Mouse (Mus musculus) CH12.LX (cell line): Measurements from ENCODE around the gene Rnf126. TPM values are rescaled to one million over a fixed set of nuclear protein-coding genes. Genes with fewer than 3 reads are reported as not detected.

Source experiments
- DNase-seq: peaks from one replicate; pipeline ENCODE4 v3.0.0-alpha.2; 2013; ENCODE audit errors: extremely low read depth
- H3K27ac ChIP-seq: 2 replicates; pipeline ENCODE4 v1.5.1; 2012; ENCODE audit warnings: low read depth, mild to moderate bottlenecking, control low read depth, moderate library complexity; ENCODE audit not compliant: insufficient read depth
- H3K27me3 ChIP-seq: replicated peaks from 2 replicates; pipeline ENCODE3; 2012; ENCODE audit warnings: inconsistent platforms
- H3K36me3 ChIP-seq, 2 experiments: replicated peaks in 1 of 2; 2 replicates each; pipeline versions ENCODE3 to v1.6.1; 2012; ENCODE audit warnings: inconsistent platforms in 1 of 2, low read length in 1 of 2, mild to moderate bottlenecking in 1 of 2, mixed read lengths in 1 of 2, moderate library complexity in 1 of 2; ENCODE audit not compliant: control insufficient read depth in 1 of 2, insufficient read depth in 1 of 2
- H3K4me1 ChIP-seq, 2 experiments: 2 replicates each; pipeline ENCODE4 v1.6.1; 2012; ENCODE audit warnings: inconsistent platforms in 1 of 2, moderate library complexity in 1 of 2; ENCODE audit not compliant: insufficient read depth in 2 of 2, control insufficient read depth in 1 of 2
- H3K4me2 ChIP-seq: 2 replicates; pipeline ENCODE4 v1.6.1; 2012; ENCODE audit warnings: low read depth, mild to moderate bottlenecking, control low read depth; ENCODE audit not compliant: poor library complexity, insufficient read depth, severe bottlenecking
- H3K4me3 ChIP-seq, 3 experiments: fragments of 150-350 bp in 1 of 3; sonication (generic) in 1 of 3; replicated peaks in 1 of 3; 2 replicates each; pipeline versions ENCODE3 to v1.5.1; 2011 to 2012; ENCODE audit warnings: low read depth in 2 of 3, low read length in 2 of 3, mild to moderate bottlenecking in 2 of 3, moderate library complexity in 2 of 3, control low read depth in 1 of 3, improper control_type of control experiment in 1 of 3, inconsistent platforms in 1 of 3, mixed read lengths in 1 of 3; ENCODE audit not compliant: poor library complexity in 1 of 3
- H3K79me2 ChIP-seq: replicated peaks from 2 replicates; pipeline ENCODE4 v1.6.1; 2012; ENCODE audit warnings: mild to moderate bottlenecking, moderate library complexity; ENCODE audit not compliant: control insufficient read depth, poor library complexity, insufficient read depth, severe bottlenecking; ENCODE audit errors: extremely low read depth
- H3K9ac ChIP-seq: 2 replicates; pipeline ENCODE4 v1.6.1; 2012; ENCODE audit warnings: low read depth, mild to moderate bottlenecking, control low read depth, moderate library complexity; ENCODE audit not compliant: insufficient read depth
- H3K9me3 ChIP-seq: replicated peaks from 2 replicates; pipeline ENCODE3; 2012; ENCODE audit warnings: low read length, inconsistent platforms, mixed read lengths
- CHD2 ChIP-seq: IDR thresholded peaks from 2 replicates; pipeline ENCODE4 v1.6.1; 2011; ENCODE audit warnings: low read length, improper control_type of control experiment
- CTCF ChIP-seq, 2 experiments: IDR thresholded peaks in 1 of 2; conservative IDR thresholded peaks in 1 of 2; 2 replicates each; pipeline ENCODE4 v1.5.1; 2011 to 2012; ENCODE audit warnings: low read depth in 2 of 2, low read length in 2 of 2, improper control_type of control experiment in 1 of 2, inconsistent platforms in 1 of 2, mild to moderate bottlenecking in 1 of 2, moderate library complexity in 1 of 2
- E2F4 ChIP-seq: IDR thresholded peaks from 2 replicates; pipeline ENCODE4 v1.6.1; 2011; ENCODE audit warnings: low read depth, low read length, improper control_type of control experiment; ENCODE audit not compliant: insufficient replicate concordance
- ELF1 ChIP-seq: IDR thresholded peaks from 2 replicates; pipeline ENCODE4 v1.6.1; 2014; ENCODE audit warnings: low read depth, mild to moderate bottlenecking, inconsistent platforms, low read length, improper control_type of control experiment
- EP300 ChIP-seq: IDR thresholded peaks from 2 replicates; pipeline ENCODE4 v1.6.1; 2011; ENCODE audit warnings: low read length, improper control_type of control experiment
- ETS1 ChIP-seq: conservative IDR thresholded peaks from 2 replicates; pipeline ENCODE4 v1.6.1; 2012; ENCODE audit warnings: low read depth, mild to moderate bottlenecking, inconsistent platforms, low read length, improper control_type of control experiment, moderate library complexity
- IRF4 ChIP-seq: IDR thresholded peaks from 2 replicates; pipeline ENCODE4 v1.6.1; 2014; ENCODE audit warnings: low read depth, mild to moderate bottlenecking, inconsistent platforms, low read length, improper control_type of control experiment
- JUND ChIP-seq: conservative IDR thresholded peaks from 2 replicates; pipeline ENCODE4 v1.6.1; 2011; ENCODE audit warnings: low read depth, low read length, improper control_type of control experiment
- MAFK ChIP-seq: IDR thresholded peaks from 2 replicates; pipeline ENCODE4 v1.6.1; 2011; ENCODE audit warnings: low read length, improper control_type of control experiment; ENCODE audit not compliant: insufficient replicate concordance
- MXI1 ChIP-seq: IDR thresholded peaks from 2 replicates; pipeline ENCODE4 v1.6.1; 2011; ENCODE audit warnings: mild to moderate bottlenecking, low read depth, low read length, improper control_type of control experiment
- NELFE ChIP-seq: IDR thresholded peaks from 2 replicates; pipeline ENCODE4 v1.6.1; 2011; ENCODE audit warnings: low read depth, low read length, improper control_type of control experiment
- PAX5 ChIP-seq: IDR thresholded peaks from 2 replicates; pipeline ENCODE4 v1.6.1; 2012; ENCODE audit warnings: low read length, inconsistent platforms, mixed read lengths
- POLR2A ChIP-seq: IDR thresholded peaks from 2 replicates; pipeline ENCODE4 v1.6.1; 2011; ENCODE audit warnings: low read depth, mild to moderate bottlenecking, improper control_type of control experiment, low read length
- RAD21 ChIP-seq: IDR thresholded peaks from 2 replicates; pipeline ENCODE4 v1.6.1; 2011; ENCODE audit warnings: low read depth, mild to moderate bottlenecking, low read length, improper control_type of control experiment, moderate library complexity
- SIN3A ChIP-seq: IDR thresholded peaks from 2 replicates; pipeline ENCODE4 v1.6.1; 2012; ENCODE audit warnings: low read length, improper control_type of control experiment, inconsistent platforms
- SMC3 ChIP-seq: IDR thresholded peaks from 2 replicates; pipeline ENCODE4 v1.6.1; 2011; ENCODE audit warnings: low read depth, low read length, improper control_type of control experiment
- TCF12 ChIP-seq: IDR thresholded peaks from 2 replicates; pipeline ENCODE4 v1.6.1; 2014; ENCODE audit warnings: low read depth, mild to moderate bottlenecking, inconsistent platforms, low read length, improper control_type of control experiment
- USF1 ChIP-seq: IDR thresholded peaks from 2 replicates; pipeline ENCODE4 v1.6.1; 2014; ENCODE audit warnings: low read depth, mild to moderate bottlenecking, inconsistent platforms, low read length, improper control_type of control experiment
- USF2 ChIP-seq: conservative IDR thresholded peaks from 2 replicates; pipeline ENCODE4 v1.6.1; 2011; ENCODE audit warnings: low read depth, low read length, improper control_type of control experiment
- ZC3H11A ChIP-seq: IDR thresholded peaks from 2 replicates; pipeline ENCODE4 v1.6.1; 2012; ENCODE audit warnings: low read depth, mild to moderate bottlenecking, inconsistent platforms, low read length, improper control_type of control experiment
- ZNF384 ChIP-seq: IDR thresholded peaks from 2 replicates; pipeline ENCODE4 v1.6.1; 2012; ENCODE audit warnings: low read depth, low read length, improper control_type of control experiment, inconsistent platforms
- dilution Hi-C: fragments of 300-500 bp; cut with MboI; formaldehyde crosslinking; loops from 2 replicates; pipeline ENCODE4 v1.14.3; 2020; ENCODE audit warnings: low sequenced_read_pairs; ENCODE audit not compliant: extremely low pct_unique_long_range_greater_than_20kb, extremely low pct_ligation_motif_present
- in situ Hi-C: fragments of 300-500 bp; cut with MboI; formaldehyde crosslinking; loops from 3 replicates; pipeline ENCODE4 v1.14.3; 2019; ENCODE audit warnings: low sequenced_read_pairs, low pct_ligation_motif_present, low pct_unique_long_range_greater_than_20kb, mixed read lengths
- polyA plus RNA-seq: library from polyadenylated mRNA; unstranded; fragments of >175 nt; gene quantifications from 2 replicates; pipeline ENCODE4 v1.2.1, GENCODE M21; 2012; ENCODE audit warnings: low read depth; ENCODE audit not compliant: insufficient read length
- total RNA-seq, 2 experiments: library from RNA; depleted of rRNA; stranded (reverse); fragments of 300-350 nt in 1 of 2; fragments of >200 nt in 1 of 2; gene quantifications; 2 replicates each; pipeline ENCODE4 v1.2.3; 2012 to 2014

The Rnf126 gene
- total and polyA plus RNA-seq, 3 experiments = 32.4 to 112 (median 67.9) TPM

DNA sequence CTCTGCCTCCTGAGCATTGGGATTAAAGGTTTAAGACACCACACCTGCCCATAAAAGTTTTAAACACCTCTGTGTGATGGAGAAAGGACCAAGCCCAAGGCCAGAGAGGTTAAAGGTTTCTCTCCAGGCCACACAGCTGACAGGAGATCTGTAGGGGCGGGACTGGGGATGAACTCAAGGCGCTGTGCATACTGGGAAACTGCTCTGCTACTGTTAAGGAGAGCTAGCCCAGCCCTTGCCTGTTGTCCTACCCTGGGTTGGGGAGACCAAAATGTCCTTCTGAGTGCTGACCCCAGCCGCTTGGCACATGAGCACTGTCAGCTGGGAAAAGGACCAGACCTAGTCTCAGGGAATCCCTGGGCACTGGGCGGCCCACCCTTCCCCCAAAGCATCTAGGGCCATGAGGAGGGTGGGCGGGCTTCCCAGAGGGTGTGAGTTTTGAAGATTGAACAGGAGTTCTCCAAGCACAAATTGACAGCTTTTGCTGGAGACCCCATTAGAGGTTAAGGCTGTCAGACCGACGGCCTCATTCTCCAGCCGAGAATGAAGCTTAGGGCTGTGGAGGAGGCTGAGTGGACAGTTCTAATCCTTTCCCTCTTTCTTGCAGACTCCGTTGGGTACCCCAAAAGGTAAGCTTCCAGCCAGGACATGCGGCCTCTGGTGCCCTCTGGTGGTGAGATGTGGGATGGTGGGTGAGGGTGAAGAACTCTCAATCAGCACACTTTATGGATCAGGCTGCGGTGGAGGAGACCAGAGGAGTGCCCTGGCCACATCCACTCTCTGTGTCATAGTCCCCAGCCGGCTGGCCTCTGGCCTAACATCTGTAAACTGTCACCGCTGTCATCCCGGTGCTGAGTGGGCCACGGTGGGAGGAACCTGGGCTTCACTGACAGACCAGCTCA, 45.2 kb upstream of the Rnf126 start:
- TF ChIP-seq MAFK (no peak), EP300 (no peak), SMC3 (peak; percentile 83), ZC3H11A (no peak), RAD21 (peak; percentile 87), CTCF (conservative IDR thresholded peaks at IDR 0.05 in 1 of 2, IDR thresholded peaks at IDR 0.05 in 1 of 2; ENCODE audit: low read depth in 2 of 2, low read length in 2 of 2) (peak; percentile 90 to 93)
- Histone ChIP-seq H3K9ac (no peak overlapping the region), H3K4me3 (no peak overlapping the region), H3K27me3 (peaks cover 27% of the 10 kb centered on the region), H3K36me3 (no peaks in the 10 kb centered on the region), H3K4me1 (peaks cover 3 to 12% of the 10 kb centered on the region in 2 experiments; a peak in 3 of 4 replicates), H3K79me2 (no peaks in the 10 kb centered on the region), H3K9me3 (no peaks in the 10 kb centered on the region), H3K4me2 (no peak overlapping the region), H3K27ac (no peak overlapping the region)
- in situ Hi-C loops (loop anchor here (5.0 kb wide), 1 partner anchor 120 kb away; no protein-coding TSS in a partner anchor), dilution Hi-C loops (no loop called here)
- peak; percentile 49 for DNase-seq

- Histone ChIP-seq H3K27ac (no peak overlapping the region), H3K36me3 (no peaks in the 10 kb centered on the region), H3K4me2 (no peak overlapping the region), H3K9me3 (no peaks in the 10 kb centered on the region), H3K4me3 (no peak overlapping the region), H3K4me1 (peaks cover 0 to 12% of the 10 kb centered on the region in 2 experiments; a peak in 2 of 4 replicates), H3K79me2 (no peaks in the 10 kb centered on the region), H3K9ac (no peak overlapping the region), H3K27me3 (peaks cover 30% of the 10 kb centered on the region)
- TF ChIP-seq MXI1 = no peak
- DNase-seq = no peak
- dilution Hi-C loops (no loop called here), in situ Hi-C loops (no loop called here)
These were observed 42.0 kb upstream of the Rnf126 start for GRCm38 (mm10) chr10:79808728-79809127.

GRCm38 (mm10) chr10:79807826-79808225, 41.1 kb upstream of the Rnf126 start:
- DNase-seq = no peak
- no peak for TF ChIP-seq NELFE
- no peak for TF ChIP-seq ETS1
- no peak for TF ChIP-seq EP300
- no peak for TF ChIP-seq IRF4
- no peak for TF ChIP-seq ZNF384
- TF ChIP-seq SIN3A = no peak
- no peak for TF ChIP-seq E2F4
- TF ChIP-seq POLR2A = no peak
- TF ChIP-seq USF2 = no peak
- no peak for TF ChIP-seq CHD2
- no peak for TF ChIP-seq ZC3H11A
- no peak for TF ChIP-seq PAX5
- no peak for TF ChIP-seq MXI1
- no peak for TF ChIP-seq TCF12
- TF ChIP-seq ELF1 = no peak
- no peak for TF ChIP-seq USF1
- TF ChIP-seq JUND = no peak
- TF ChIP-seq, all 38 proteins: peak for 0
- H3K4me3 ChIP-seq = no peak overlapping the region
- dilution Hi-C loops (no loop called here), in situ Hi-C loops (no loop called here)
- H3K4me2 ChIP-seq = no peak overlapping the region
- H3K36me3 ChIP-seq = no peaks in the 10 kb centered on the region
- H3K79me2 ChIP-seq = no peaks in the 10 kb centered on the region
- peaks cover 34% of the 10 kb centered on the region for H3K27me3 ChIP-seq
- H3K9me3 ChIP-seq = no peaks in the 10 kb centered on the region
- no peak overlapping the region for H3K9ac ChIP-seq
- H3K27ac ChIP-seq = no peak overlapping the region
- H3K4me1 ChIP-seq = peaks cover 0 to 12% of the 10 kb centered on the region in 2 experiments; a peak in 2 of 4 replicates
